19 mouse cellular contexts compared by ENCODE assay signal in genomic region chr3:145491326-145491725, GRCm38 (mm10).
A peak's percentile ranks its signal among the peaks of the same experiment; 100 is the strongest.
DNase-seq lines count a peak whose midpoint lies in the region; ATAC-seq and TF ChIP-seq lines count a peak whose summit lies in the region.
"Had no signal": no experiment of that assay in that cellular context is flagged by ENCODE, and none has a peak within 500 bp of the region (broad histone marks: within the 10 kb centered on the region; RNA-seq: fewer than 3 reads in every experiment).

No protein-coding gene starts in this region.

- TF ChIP-seq CTCF in kidney, adult 2 months (conservative IDR thresholded peaks at IDR 0.05; ENCODE audit: insufficient read depth, insufficient read length, low read depth, low read length), result no peak

- no peak overlapping the region for H3K9ac ChIP-seq in kidney, embryonic 14.5 days (ENCODE audit: low read depth, low read length)
- H3K9ac ChIP-seq: embryonic facial prominence, embryonic 13.5 days; forebrain, embryonic 13.5 days; forebrain, postnatal 0 days; heart, embryonic 13.5 days; hindbrain, embryonic 15.5 days had no signal

- DNase-seq in kidney, adult 2 months, result peak; percentile 79
- DNase-seq in kidney, postnatal 14 days, result peak; percentile 21
- DNase-seq in kidney, postnatal 10 days, result no peak
- peak; percentile 77 for DNase-seq in retina, embryonic 14.5 days (ENCODE audit: low spot score)
- DNase-seq in urinary bladder, postnatal 25 days (ENCODE audit: low spot score), result no peak
- DNase-seq: adrenal gland, adult 8-10 months; adrenal gland, postnatal 36 days; cerebellum, adult 11-12 months; cerebellum, adult 9-10 months; cerebellum, postnatal 25 days; forebrain, postnatal 0 days; gastrocnemius, postnatal 36 days; heart, adult 11 months; heart, postnatal 36 days had no signal

- TF ChIP-seq POLR2A in kidney, adult 2 months (IDR thresholded peaks at IDR 0.05; ENCODE audit: low read depth, low read length), result no peak

- H3K27ac ChIP-seq in kidney, adult 2 months (ENCODE audit: insufficient read depth, low read depth, low read length), result peak overlapping the region; percentile 45; the same call in 1 of the 2 replicates
- H3K27ac ChIP-seq in kidney, embryonic 14.5 days (ENCODE audit: low read depth, low read length), result no peak overlapping the region
- H3K27ac ChIP-seq: embryonic facial prominence, embryonic 13.5 days; forebrain, embryonic 13.5 days; heart, embryonic 13.5 days; hindbrain, embryonic 15.5 days had no signal

- no peak overlapping the region for H3K4me2 ChIP-seq in kidney, embryonic 14.5 days (replicated peaks; ENCODE audit: low read depth, low read length)
- H3K4me2 ChIP-seq: embryonic facial prominence, embryonic 13.5 days; forebrain, embryonic 13.5 days; heart, embryonic 13.5 days; hindbrain, embryonic 15.5 days had no signal

- no peaks in the 10 kb centered on the region; the same call in 1 of the 2 replicates for H3K4me1 ChIP-seq in kidney, adult 2 months (ENCODE audit: control insufficient read depth, insufficient read depth, low read length)
- no peaks in the 10 kb centered on the region for H3K4me1 ChIP-seq in kidney, embryonic 14.5 days (ENCODE audit: control insufficient read depth, insufficient read depth, low read length)
- H3K4me1 ChIP-seq: heart, embryonic 13.5 days; hindbrain, embryonic 15.5 days had no signal

- H3K9me3 ChIP-seq in kidney, embryonic 14.5 days (ENCODE audit: control insufficient read depth, low read length), result no peaks in the 10 kb centered on the region
- H3K9me3 ChIP-seq: embryonic facial prominence, embryonic 13.5 days; forebrain, embryonic 13.5 days; heart, embryonic 13.5 days; hindbrain, embryonic 15.5 days had no signal

- no peak for ATAC-seq in kidney, embryonic 14.5 days (ENCODE audit: low FRiP score, low TSS enrichment)
- ATAC-seq: forebrain, embryonic 13.5 days; forebrain, postnatal 0 days had no signal

- no peaks in the 10 kb centered on the region for H3K36me3 ChIP-seq in kidney, adult 2 months (ENCODE audit: control insufficient read depth, insufficient read depth, low read length)
- no peaks in the 10 kb centered on the region for H3K36me3 ChIP-seq in kidney, embryonic 14.5 days (ENCODE audit: control insufficient read depth, insufficient read depth, low read length)
- H3K36me3 ChIP-seq: embryonic facial prominence, embryonic 13.5 days; heart, embryonic 13.5 days; hindbrain, embryonic 15.5 days had no signal

- no peak overlapping the region for H3K4me3 ChIP-seq in kidney, adult 2 months (ENCODE audit: insufficient read depth, low read depth, low read length)
- H3K4me3 ChIP-seq in kidney, embryonic 14.5 days (ENCODE audit: low read length), result no peak overlapping the region
- H3K4me3 ChIP-seq: embryonic facial prominence, embryonic 13.5 days; forebrain, embryonic 13.5 days; heart, embryonic 13.5 days; hindbrain, embryonic 15.5 days had no signal

- no peaks in the 10 kb centered on the region for H3K27me3 ChIP-seq in kidney, adult 2 months (replicated peaks; ENCODE audit: control insufficient read depth, insufficient read depth, low read length)
- H3K27me3 ChIP-seq in kidney, embryonic 14.5 days (ENCODE audit: control insufficient read depth, insufficient read depth, low read length), result no peaks in the 10 kb centered on the region
- H3K27me3 ChIP-seq: embryonic facial prominence, embryonic 13.5 days; forebrain, embryonic 13.5 days; heart, embryonic 13.5 days; hindbrain, embryonic 15.5 days had no signal

- WGBS in kidney, adult 2 months, result 46% methylated on average over 3 of the region's 3 CpGs
- WGBS in kidney, embryonic 14.5 days, result 72% methylated on average over 3 of the region's 3 CpGs

Comparison
In these comparisons a context has a peak if more than half of its experiments do, and no peak if none do; other contexts are left out.
1. DNase-seq: peak in kidney, adult 2 months (single experiment), kidney, postnatal 14 days (single experiment) and retina, embryonic 14.5 days (single experiment); none in kidney, postnatal 10 days (single experiment) and urinary bladder, postnatal 25 days (single experiment).